Mouse (Mus musculus): ENCODE data around the gene Mpc2. TPM values are rescaled to one million over a fixed set of nuclear protein-coding genes. Genes with fewer than 3 reads are reported as not detected.

Gene Mpc2
- polyA plus RNA-seq, 1 experiment from 2014 or later, result 25.8 TPM

GRCm38 (mm10) chr1:165468971-165469370 lies 8.5 kb downstream of the Mpc2 start:
- no peak overlapping the region for H3K4me3 ChIP-seq (ENCODE audit: inconsistent target)
- H3K27ac ChIP-seq, result no peak overlapping the region
- H3K79me2 ChIP-seq (ENCODE audit: inconsistent target), result peaks cover 37% of the 10 kb centered on the region; the same call in 1 of the 2 replicates
- no peaks in the 10 kb centered on the region for H3K36me3 ChIP-seq (ENCODE audit: inconsistent target)

- Histone ChIP-seq H3K27ac (no peak overlapping the region), H3K4me3 (ENCODE audit: inconsistent target) (no peak overlapping the region), H3K79me2 (ENCODE audit: inconsistent target) (peaks cover 30% of the 10 kb centered on the region; the same call in 1 of the 2 replicates), H3K36me3 (ENCODE audit: inconsistent target) (no peaks in the 10 kb centered on the region)
Observed at GRCm38 (mm10) chr1:165469717-165470116, 9.3 kb downstream of the Mpc2 start.

- Histone ChIP-seq H3K79me2 (ENCODE audit: inconsistent target) (peaks cover 15% of the 10 kb centered on the region; the same call in 1 of the 2 replicates), H3K4me3 (ENCODE audit: inconsistent target) (no peak overlapping the region), H3K36me3 (ENCODE audit: inconsistent target) (no peaks in the 10 kb centered on the region), H3K27ac (no peak overlapping the region)
- 15% methylated on average over 1 of the region's 1 CpGs for WGBS (ENCODE audit: missing documents)
Observed at GRCm38 (mm10) chr1:165471490-165471889, 11.1 kb downstream of the Mpc2 start.

- WGBS (ENCODE audit: missing documents), result 69% methylated on average over 8 of the region's 8 CpGs
Observed at GRCm38 (mm10) chr1:165484688-165485233, 24.3 kb downstream of the Mpc2 start, which contains the start of gene Adcy10. TSS of gene Adcy10 (plus strand) at chr1:165485183.

GRCm38 (mm10) chr1:165486108-165486507 lies 25.7 kb downstream of the Mpc2 start:
- Histone ChIP-seq H3K79me2 (ENCODE audit: inconsistent target) (no peaks in the 10 kb centered on the region), H3K27ac (no peak overlapping the region), H3K36me3 (ENCODE audit: inconsistent target) (peaks cover 1% of the 10 kb centered on the region; the same call in 1 of the 2 replicates), H3K4me3 (ENCODE audit: inconsistent target) (no peak overlapping the region)
- WGBS (ENCODE audit: missing documents), result 94% methylated on average over 2 of the region's 2 CpGs

More at GRCm38 (mm10) chr1:165484688-165485233, 24.3 kb downstream of the Mpc2 start, which contains the start of gene Adcy10:
- no peaks in the 10 kb centered on the region for H3K79me2 ChIP-seq (ENCODE audit: inconsistent target)
- no peak within 1 kb of the TSS for H3K27ac ChIP-seq
- peaks cover 9% of the 10 kb centered on the region for H3K36me3 ChIP-seq (ENCODE audit: inconsistent target)
- H3K4me3 ChIP-seq (ENCODE audit: inconsistent target), result no peak within 1 kb of the TSS

DNA sequence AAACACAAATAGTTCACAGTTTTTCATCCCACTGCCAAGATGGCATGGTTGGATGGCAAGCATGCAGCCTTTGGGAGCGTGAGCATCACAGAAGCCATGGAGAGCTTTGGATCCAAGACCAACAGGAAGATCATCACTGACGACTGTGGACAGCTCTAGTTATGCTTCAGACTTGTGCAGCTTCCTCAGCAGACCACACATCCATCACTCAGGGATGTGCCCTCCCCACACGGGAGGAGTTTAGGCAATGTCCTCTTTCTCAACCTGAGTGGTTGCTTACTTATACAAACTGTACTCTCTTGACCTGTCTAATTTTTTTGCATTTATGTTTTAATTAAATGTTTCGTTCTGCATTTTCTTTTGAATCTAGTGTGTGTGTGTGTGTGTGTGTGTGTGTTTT lies 28.8 kb downstream of the Mpc2 start:
- H3K36me3 ChIP-seq (ENCODE audit: inconsistent target), result no peaks in the 10 kb centered on the region
- WGBS (ENCODE audit: missing documents), result 41% methylated on average over 4 of the region's 4 CpGs
- no peaks in the 10 kb centered on the region for H3K79me2 ChIP-seq (ENCODE audit: inconsistent target)
- H3K27ac ChIP-seq, result no peak overlapping the region
- no peak overlapping the region for H3K4me3 ChIP-seq (ENCODE audit: inconsistent target)

DNA sequence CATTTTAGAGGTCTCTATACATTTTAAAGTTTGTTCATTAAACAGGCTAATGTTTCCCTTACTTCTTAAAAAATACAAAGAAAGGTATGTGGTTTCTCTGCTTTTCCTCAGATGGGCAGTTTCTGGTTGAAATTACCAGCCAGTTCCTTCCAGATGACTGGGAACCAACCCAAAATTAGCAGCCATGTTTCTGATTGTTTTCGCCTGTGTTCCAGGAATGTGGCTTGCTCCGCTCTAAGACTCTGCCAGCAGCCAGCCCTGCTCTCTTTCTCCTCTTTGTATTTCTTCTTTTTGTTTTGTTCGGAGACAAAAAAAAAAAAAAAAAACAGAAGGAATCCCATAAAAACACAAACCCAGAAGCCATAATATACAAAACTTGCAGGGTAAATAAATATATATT lies 38.4 kb downstream of the Mpc2 start:
- H3K4me3 ChIP-seq (ENCODE audit: inconsistent target), result no peak overlapping the region
- no peaks in the 10 kb centered on the region for H3K79me2 ChIP-seq (ENCODE audit: inconsistent target)
- no peak overlapping the region for H3K27ac ChIP-seq
- no peaks in the 10 kb centered on the region for H3K36me3 ChIP-seq (ENCODE audit: inconsistent target)
- WGBS (ENCODE audit: missing documents), result 60% methylated on average over 2 of the region's 3 CpGs

DNA sequence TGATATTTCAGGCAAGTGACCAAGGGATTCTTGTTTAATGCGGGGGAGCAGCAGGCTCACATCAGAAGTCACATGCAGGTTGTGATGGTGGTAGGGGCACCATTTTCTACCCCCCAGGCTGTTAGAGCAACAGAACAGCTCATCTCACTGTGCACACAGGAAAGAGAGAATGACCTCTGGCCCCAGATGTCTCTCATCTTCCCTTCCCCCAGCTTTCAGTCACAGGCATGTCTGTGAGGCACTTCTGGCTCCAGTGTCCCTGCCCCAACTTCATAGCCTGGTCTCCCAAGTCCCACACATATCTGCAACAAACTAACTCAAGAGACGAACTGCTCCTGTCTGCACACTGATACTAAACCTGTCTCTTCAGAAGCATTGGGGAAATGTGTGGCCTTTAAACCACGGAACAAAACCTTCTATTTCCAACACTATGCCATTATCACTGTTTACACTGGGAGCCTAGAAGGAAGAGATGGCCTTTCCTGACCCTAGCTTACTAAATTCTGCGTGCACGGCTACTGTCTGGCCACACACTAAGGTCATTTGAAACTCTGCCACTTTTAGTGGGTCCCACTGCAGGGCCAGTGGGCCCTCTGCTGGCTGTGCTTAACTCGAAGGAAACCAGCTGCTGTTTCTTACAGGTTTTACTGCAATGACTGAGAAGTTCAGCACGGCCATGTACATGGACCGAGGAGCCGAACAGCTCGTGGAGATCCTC lies 43.0 kb downstream of the Mpc2 start:
- no peaks in the 10 kb centered on the region for H3K36me3 ChIP-seq (ENCODE audit: inconsistent target)
- no peaks in the 10 kb centered on the region for H3K79me2 ChIP-seq (ENCODE audit: inconsistent target)
- WGBS (ENCODE audit: missing documents), result 46% methylated on average over 10 of the region's 10 CpGs
- no peak overlapping the region for H3K27ac ChIP-seq
- no peak overlapping the region for H3K4me3 ChIP-seq (ENCODE audit: inconsistent target)

- H3K36me3 ChIP-seq (ENCODE audit: inconsistent target), result no peaks in the 10 kb centered on the region
- H3K4me3 ChIP-seq (ENCODE audit: inconsistent target), result no peak overlapping the region
- H3K27ac ChIP-seq, result no peak overlapping the region
- H3K79me2 ChIP-seq (ENCODE audit: inconsistent target), result no peaks in the 10 kb centered on the region
- WGBS (ENCODE audit: missing documents), result 37% methylated on average over 6 of the region's 6 CpGs
Observed at GRCm38 (mm10) chr1:165506303-165506702, 45.9 kb downstream of the Mpc2 start.

GRCm38 (mm10) chr1:165510161-165510560 lies 49.7 kb downstream of the Mpc2 start:
- Histone ChIP-seq H3K4me3 (ENCODE audit: inconsistent target) (no peak overlapping the region), H3K27ac (no peak overlapping the region), H3K36me3 (ENCODE audit: inconsistent target) (no peaks in the 10 kb centered on the region), H3K79me2 (ENCODE audit: inconsistent target) (no peaks in the 10 kb centered on the region)
- WGBS (ENCODE audit: missing documents), result 93% methylated on average over 6 of the region's 6 CpGs

- WGBS (ENCODE audit: missing documents), result 90% methylated on average over 7 of the region's 7 CpGs
- H3K27ac ChIP-seq, result no peak overlapping the region
- no peaks in the 10 kb centered on the region for H3K36me3 ChIP-seq (ENCODE audit: inconsistent target)
- no peak overlapping the region for H3K4me3 ChIP-seq (ENCODE audit: inconsistent target)
- no peaks in the 10 kb centered on the region for H3K79me2 ChIP-seq (ENCODE audit: inconsistent target)
Observed at GRCm38 (mm10) chr1:165520716-165521115, 60.3 kb downstream of the Mpc2 start.

Other genes with a start within 250 kb of the Mpc2 start
- gene Tiprl, start 223.6 kb upstream of the Mpc2 start, polyA plus RNA-seq (2018), result 26.1 to 37.4 TPM (median 30.3 TPM) in 3 replicates
- not detected in 3 replicates for gene Gpr161, start 164.8 kb upstream of the Mpc2 start, polyA plus RNA-seq (2018)
- gene Dcaf6, start 162 bp upstream of the Mpc2 start, polyA plus RNA-seq (2018), result 16.1 to 28.0 TPM (median 24.8 TPM) in 3 replicates
- gene Adcy10, start 24.5 kb downstream of the Mpc2 start, polyA plus RNA-seq (2018), result not detected in 3 replicates
- 7.1 to 11.1 TPM (median 9.0 TPM) in 3 replicates for gene Mpzl1, start 173.9 kb downstream of the Mpc2 start, polyA plus RNA-seq (2018)
- gene Rcsd1, start 249.1 kb downstream of the Mpc2 start, polyA plus RNA-seq (2018), result 32.5 to 46.6 TPM (median 34.4 TPM) in 3 replicates

All from macrophage (primary cell).